Mouse (Mus musculus) stomach, postnatal 0 days (tissue): ENCODE measurements around the gene Uqcrc1.

Experiments
- CTCF ChIP-seq: IDR thresholded peaks from 2 replicates; pipeline ENCODE4 v1.5.1; 2016; ENCODE audit warnings: antibody characterized with exemption, low read depth, mild to moderate bottlenecking, moderate library complexity
- EP300 ChIP-seq: optimal IDR thresholded peaks from 2 replicates; pipeline ENCODE3; 2016; ENCODE audit warnings: antibody characterized with exemption

GRCm38 (mm10) chr9:108913621-108914020 is 22.8 kb upstream of the Uqcrc1 start:
- TF ChIP-seq CTCF (no peak), EP300 (no peak)
